Mouse (Mus musculus): ENCODE data around the gene Adcy6.

DNA sequence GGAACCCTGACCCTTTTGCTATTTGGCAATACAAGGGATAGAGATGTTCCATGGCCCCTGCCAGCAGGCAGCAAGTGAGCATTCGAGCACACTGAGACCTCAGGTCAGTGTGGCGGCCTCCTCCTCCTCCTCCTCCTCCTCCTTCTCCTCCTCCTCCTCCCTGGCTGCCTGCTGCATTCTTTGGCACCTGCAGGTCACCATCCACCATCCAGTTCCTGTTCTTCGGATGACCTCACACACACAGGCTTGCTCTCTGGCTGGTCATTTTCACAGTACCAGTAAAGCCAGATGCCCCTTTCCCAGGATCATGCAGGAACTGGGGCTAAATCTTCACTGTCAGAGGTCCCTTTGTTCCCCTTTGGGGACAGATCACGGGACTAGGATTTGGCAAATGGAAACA lies 18.5 kb downstream of the Adcy6 start:
- no peak for TF ChIP-seq MAFK (IDR thresholded peaks at IDR 0.05; ENCODE audit: insufficient read depth, low read depth, low read length)
- TF ChIP-seq ZC3H11A (IDR thresholded peaks at IDR 0.05; ENCODE audit: borderline replicate concordance, low read depth, low read length), result no peak
- TF ChIP-seq HCFC1 (IDR thresholded peaks at IDR 0.05; ENCODE audit: borderline replicate concordance, insufficient read depth, low read length), result no peak
